Mouse (Mus musculus): ENCODE measurements around the gene Brsk2. TPM values are rescaled to one million over a fixed set of nuclear protein-coding genes. Genes with fewer than 3 reads are reported as not detected.
"Not testable (repeated sequence)": the region's sequence is repeated elsewhere in the genome, so short reads cannot be mapped to it uniquely, and the experiment has no call there.

Gene Brsk2
- polyA plus RNA-seq (2016; fragmentation: Nextera tagmentation; extraction: Ambion mirVana) = 7.8 and 11.4 TPM in 2 replicates

GRCm38 (mm10) chr7:141948906-141949798, at the start of gene Brsk2:
Brsk2 (plus strand) TSS chr7:141949751.
- Histone ChIP-seq H3K27ac (replicated peaks) (peak within 1 kb of the TSS; percentile 99), H3K4me1 (peaks cover 76% of the 10 kb centered on the region), H3K27me3 (ENCODE audit: low read depth, poor library complexity, severe bottlenecking) (peaks cover 59% of the 10 kb centered on the region), H3K36me3 (peaks cover 25% of the 10 kb centered on the region), H3K9me3 (replicated peaks) (no peaks in the 10 kb centered on the region), H3K4me3 (peak within 1 kb of the TSS; percentile 95)
- 1% methylated on average over 55 of the region's 55 CpGs for WGBS
- peak; percentile 96 for DNase-seq (ENCODE audit: low spot score)

GRCm38 (mm10) chr7:141901825-141902224, 47.7 kb upstream of the Brsk2 start:
- Histone ChIP-seq H3K4me1 (peaks cover 30% of the 10 kb centered on the region), H3K27ac (replicated peaks) (peak overlapping the region; percentile 94), H3K27me3 (ENCODE audit: low read depth, poor library complexity, severe bottlenecking) (peaks cover 27% of the 10 kb centered on the region), H3K36me3 (no peaks in the 10 kb centered on the region), H3K4me3 (peak overlapping the region; percentile 84), H3K9me3 (replicated peaks) (no peaks in the 10 kb centered on the region)
- WGBS = under 1% methylated on average over 16 of the region's 16 CpGs
- DNase-seq (ENCODE audit: low spot score) = no peak

GRCm38 (mm10) chr7:141902269-141902729, 47.3 kb upstream of the Brsk2 start:
- Histone ChIP-seq H3K9me3 (replicated peaks) (no peaks in the 10 kb centered on the region), H3K27ac (replicated peaks) (peak overlapping the region; percentile 94), H3K27me3 (ENCODE audit: low read depth, poor library complexity, severe bottlenecking) (peaks cover 27% of the 10 kb centered on the region), H3K4me3 (peak overlapping the region; percentile 84), H3K4me1 (peaks cover 30% of the 10 kb centered on the region), H3K36me3 (no peaks in the 10 kb centered on the region)
- DNase-seq (ENCODE audit: low spot score) = peak; percentile 100
- 0% methylated on average over 44 of the region's 44 CpGs for WGBS

GRCm38 (mm10) chr7:141902791-141903190, 46.8 kb upstream of the Brsk2 start:
- Histone ChIP-seq H3K36me3 (no peaks in the 10 kb centered on the region), H3K4me1 (peaks cover 30% of the 10 kb centered on the region), H3K27me3 (ENCODE audit: low read depth, poor library complexity, severe bottlenecking) (peaks cover 27% of the 10 kb centered on the region), H3K9me3 (replicated peaks) (no peaks in the 10 kb centered on the region), H3K4me3 (peak overlapping the region; percentile 84), H3K27ac (replicated peaks) (peak overlapping the region; percentile 94)
- 69% methylated on average over 4 of the region's 4 CpGs for WGBS
- DNase-seq (ENCODE audit: low spot score) = no peak

GRCm38 (mm10) chr7:141908591-141908990, 41.0 kb upstream of the Brsk2 start:
- Histone ChIP-seq H3K4me3 (no peak overlapping the region), H3K36me3 (no peaks in the 10 kb centered on the region), H3K4me1 (peaks cover 13% of the 10 kb centered on the region), H3K9me3 (replicated peaks) (no peaks in the 10 kb centered on the region), H3K27me3 (ENCODE audit: low read depth, poor library complexity, severe bottlenecking) (peaks cover 32% of the 10 kb centered on the region), H3K27ac (replicated peaks) (no peak overlapping the region)
- no peak for DNase-seq (ENCODE audit: low spot score)
- 85% methylated on average over 6 of the region's 6 CpGs for WGBS

- peaks cover 12% of the 10 kb centered on the region for H3K27me3 ChIP-seq (ENCODE audit: low read depth, poor library complexity, severe bottlenecking)
- H3K4me3 ChIP-seq = no peak overlapping the region
- DNase-seq (ENCODE audit: low spot score) = no peak
- H3K36me3 ChIP-seq = no peaks in the 10 kb centered on the region
- H3K9me3 ChIP-seq (replicated peaks) = no peaks in the 10 kb centered on the region
- 73% methylated on average over 3 of the region's 3 CpGs for WGBS
- no peak overlapping the region for H3K27ac ChIP-seq (replicated peaks)
- H3K4me1 ChIP-seq = peaks cover 13% of the 10 kb centered on the region
Measured at GRCm38 (mm10) chr7:141911305-141911704, 38.2 kb upstream of the Brsk2 start.

- no peaks in the 10 kb centered on the region for H3K36me3 ChIP-seq
- H3K4me3 ChIP-seq = no peak within 1 kb of the TSS
- no peaks in the 10 kb centered on the region for H3K27me3 ChIP-seq (ENCODE audit: low read depth, poor library complexity, severe bottlenecking)
- no peak within 1 kb of the TSS for H3K27ac ChIP-seq (replicated peaks)
- no peak for DNase-seq (ENCODE audit: low spot score)
- no peaks in the 10 kb centered on the region for H3K9me3 ChIP-seq (replicated peaks)
- WGBS = 90% methylated on average over 2 of the region's 2 CpGs
- H3K4me1 ChIP-seq = no peaks in the 10 kb centered on the region
Measured at GRCm38 (mm10) chr7:141918407-141918806, 31.1 kb upstream of the Brsk2 start, which contains the start of gene Tollip. Tollip (minus strand) TSS chr7:141918507.

- 92% methylated on average over 17 of the region's 17 CpGs for WGBS
- not testable (repeated sequence) for H3K27me3 ChIP-seq (ENCODE audit: low read depth, poor library complexity, severe bottlenecking); DNase-seq (ENCODE audit: low spot score); H3K27ac ChIP-seq (replicated peaks); H3K36me3 ChIP-seq; H3K4me3 ChIP-seq; H3K4me1 ChIP-seq; H3K9me3 ChIP-seq (replicated peaks)
Measured at GRCm38 (mm10) chr7:141924121-141924520, 25.4 kb upstream of the Brsk2 start.

GRCm38 (mm10) chr7:141924917-141925316, 24.6 kb upstream of the Brsk2 start:
- Histone ChIP-seq H3K4me3 (no peak overlapping the region), H3K9me3 (replicated peaks) (no peaks in the 10 kb centered on the region), H3K27ac (replicated peaks) (no peak overlapping the region), H3K4me1 (peaks cover 7% of the 10 kb centered on the region), H3K27me3 (ENCODE audit: low read depth, poor library complexity, severe bottlenecking) (no peaks in the 10 kb centered on the region), H3K36me3 (no peaks in the 10 kb centered on the region)
- 12% methylated on average over 7 of the region's 7 CpGs for WGBS
- peak; percentile 83 for DNase-seq (ENCODE audit: low spot score)

GRCm38 (mm10) chr7:141928642-141929041, 20.9 kb upstream of the Brsk2 start:
- H3K27ac ChIP-seq (replicated peaks) = no peak overlapping the region
- H3K4me3 ChIP-seq = no peak overlapping the region
- no peaks in the 10 kb centered on the region for H3K36me3 ChIP-seq
- H3K9me3 ChIP-seq (replicated peaks) = no peaks in the 10 kb centered on the region
- no peaks in the 10 kb centered on the region for H3K27me3 ChIP-seq (ENCODE audit: low read depth, poor library complexity, severe bottlenecking)
- peaks cover 7% of the 10 kb centered on the region for H3K4me1 ChIP-seq
- WGBS = 87% methylated on average over 10 of the region's 10 CpGs
- no peak for DNase-seq (ENCODE audit: low spot score)

GRCm38 (mm10) chr7:141934128-141934898, 15.2 kb upstream of the Brsk2 start:
- Histone ChIP-seq H3K4me3 (no peak overlapping the region), H3K27me3 (ENCODE audit: low read depth, poor library complexity, severe bottlenecking) (no peaks in the 10 kb centered on the region), H3K27ac (replicated peaks) (peak overlapping the region; percentile 78), H3K36me3 (no peaks in the 10 kb centered on the region), H3K4me1 (peaks cover 12% of the 10 kb centered on the region), H3K9me3 (replicated peaks) (no peaks in the 10 kb centered on the region)
- 61% methylated on average over 7 of the region's 7 CpGs for WGBS
- peak; percentile 58 for DNase-seq (ENCODE audit: low spot score)

GRCm38 (mm10) chr7:141934951-141935350, 14.6 kb upstream of the Brsk2 start:
- no peak for DNase-seq (ENCODE audit: low spot score)
- H3K4me1 ChIP-seq = peaks cover 12% of the 10 kb centered on the region
- no peak overlapping the region for H3K4me3 ChIP-seq
- no peaks in the 10 kb centered on the region for H3K9me3 ChIP-seq (replicated peaks)
- H3K27ac ChIP-seq (replicated peaks) = peak overlapping the region; percentile 78
- H3K27me3 ChIP-seq (ENCODE audit: low read depth, poor library complexity, severe bottlenecking) = no peaks in the 10 kb centered on the region
- WGBS = 95% methylated on average over 6 of the region's 6 CpGs
- no peaks in the 10 kb centered on the region for H3K36me3 ChIP-seq
